Mouse (Mus musculus): ENCODE measurements around the gene Txnrd2. TPM values are rescaled to one million over a fixed set of nuclear protein-coding genes. Genes with fewer than 3 reads are reported as not detected.

Gene Txnrd2
- polyA plus RNA-seq, 1 experiment from 2014 or later = 17.4 TPM

DNA sequence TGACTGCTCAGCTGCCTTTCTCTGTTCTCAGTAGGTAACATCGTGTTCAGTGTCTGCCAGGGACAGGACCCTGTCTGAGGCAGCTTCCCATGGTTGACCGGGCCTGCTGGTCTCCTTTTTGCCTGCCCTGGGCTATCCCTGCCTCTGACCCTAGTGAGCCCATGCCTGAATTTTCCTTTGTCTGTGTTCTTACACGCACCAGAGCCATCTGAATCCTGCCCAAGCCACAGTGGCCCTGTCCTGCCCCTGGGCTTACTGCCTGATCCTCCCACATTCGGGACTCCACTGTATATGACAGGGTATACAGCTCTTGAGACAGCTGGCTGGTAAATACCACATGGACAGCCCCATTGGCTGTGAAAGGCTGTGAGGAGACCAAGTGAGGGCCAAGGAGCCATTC, 16.4 kb upstream of the Txnrd2 start:
- no peaks in the 10 kb centered on the region for H3K4me1 ChIP-seq (replicated peaks; ENCODE audit: control insufficient read depth, insufficient read depth, low read length)
- no peak overlapping the region for H3K4me3 ChIP-seq (ENCODE audit: low read depth, low read length)
- H3K9me3 ChIP-seq (ENCODE audit: control insufficient read depth, low read length) = no peaks in the 10 kb centered on the region
- H3K9ac ChIP-seq (ENCODE audit: low read length) = no peak overlapping the region
- ATAC-seq (replicated peaks; ENCODE audit: low FRiP score, low TSS enrichment, low read depth) = no peak
- DNase-seq (ENCODE audit: low spot score) = no peak
- H3K4me2 ChIP-seq (ENCODE audit: low read length) = no peak overlapping the region
- H3K27ac ChIP-seq (ENCODE audit: low read depth) = no peak overlapping the region
- H3K27me3 ChIP-seq (replicated peaks; ENCODE audit: control insufficient read depth, insufficient read depth, low read length) = no peaks in the 10 kb centered on the region
- H3K36me3 ChIP-seq (ENCODE audit: control insufficient read depth, insufficient read depth, low read length) = peaks cover 55% of the 10 kb centered on the region
- WGBS = 70% methylated on average over 4 of the region's 4 CpGs

GRCm38 (mm10) chr16:18410418-18410817, 15.8 kb upstream of the Txnrd2 start:
- H3K4me2 ChIP-seq (ENCODE audit: low read length) = no peak overlapping the region
- WGBS = 87% methylated on average over 5 of the region's 5 CpGs
- ATAC-seq (replicated peaks; ENCODE audit: low FRiP score, low TSS enrichment, low read depth) (no peak), DNase-seq (ENCODE audit: low spot score) (no peak)
- H3K4me1 ChIP-seq (replicated peaks; ENCODE audit: control insufficient read depth, insufficient read depth, low read length) = no peaks in the 10 kb centered on the region
- no peaks in the 10 kb centered on the region for H3K27me3 ChIP-seq (replicated peaks; ENCODE audit: control insufficient read depth, insufficient read depth, low read length)
- no peak overlapping the region for H3K9ac ChIP-seq (ENCODE audit: low read length)
- H3K9me3 ChIP-seq (ENCODE audit: control insufficient read depth, low read length) = no peaks in the 10 kb centered on the region
- H3K27ac ChIP-seq (ENCODE audit: low read depth) = no peak overlapping the region
- H3K36me3 ChIP-seq (ENCODE audit: control insufficient read depth, insufficient read depth, low read length) = peaks cover 55% of the 10 kb centered on the region
- no peak overlapping the region for H3K4me3 ChIP-seq (ENCODE audit: low read depth, low read length)

- Histone ChIP-seq H3K36me3 (ENCODE audit: control insufficient read depth, insufficient read depth, low read length) (peaks cover 58% of the 10 kb centered on the region), H3K27ac (ENCODE audit: low read depth) (no peak overlapping the region), H3K9ac (ENCODE audit: low read length) (no peak overlapping the region), H3K4me3 (ENCODE audit: low read depth, low read length) (no peak overlapping the region), H3K27me3 (replicated peaks; ENCODE audit: control insufficient read depth, insufficient read depth, low read length) (no peaks in the 10 kb centered on the region), H3K9me3 (ENCODE audit: control insufficient read depth, low read length) (no peaks in the 10 kb centered on the region), H3K4me2 (ENCODE audit: low read length) (no peak overlapping the region), H3K4me1 (replicated peaks; ENCODE audit: control insufficient read depth, insufficient read depth, low read length) (peaks cover 3% of the 10 kb centered on the region)
- DNase-seq (ENCODE audit: low spot score) (no peak), ATAC-seq (replicated peaks; ENCODE audit: low FRiP score, low TSS enrichment, low read depth) (no peak)
- 88% methylated on average over 13 of the region's 13 CpGs for WGBS
Measured at GRCm38 (mm10) chr16:18411026-18411649, 15.0 kb upstream of the Txnrd2 start.

DNA sequence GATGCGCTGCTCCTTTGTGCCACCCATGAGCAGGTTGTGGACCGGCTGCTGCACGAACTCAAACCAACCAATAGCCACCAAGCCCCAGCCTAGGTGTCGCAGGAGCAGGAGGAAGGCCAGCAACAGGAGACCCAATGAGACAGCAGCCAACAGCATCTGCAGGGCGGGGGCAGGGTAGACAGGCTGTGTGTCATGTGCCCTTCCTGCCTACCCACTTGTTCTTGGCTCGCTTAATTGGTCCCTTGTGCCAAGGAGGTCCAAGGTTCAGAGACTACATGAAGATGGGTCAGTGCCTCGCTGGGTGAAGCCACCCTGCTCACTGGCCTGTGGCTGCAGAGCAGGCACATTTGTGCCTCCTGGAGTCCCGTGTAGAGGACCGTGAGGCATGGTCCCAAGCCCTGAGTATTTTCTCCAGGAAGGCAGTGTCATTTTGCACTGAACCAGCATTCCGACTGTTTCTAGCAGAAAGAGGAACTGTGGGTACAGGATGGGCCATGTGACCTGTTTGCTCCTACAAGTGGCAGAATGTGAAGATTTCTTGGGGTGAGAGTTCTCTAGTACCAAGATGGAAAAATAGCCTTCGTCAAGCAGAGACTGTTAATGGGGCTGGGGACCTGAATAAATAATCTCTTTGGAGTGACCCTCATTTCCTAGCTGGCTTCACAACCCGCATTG, 14.2 kb upstream of the Txnrd2 start:
- Histone ChIP-seq H3K9ac (ENCODE audit: low read length) (no peak overlapping the region), H3K4me3 (ENCODE audit: low read depth, low read length) (no peak overlapping the region), H3K4me2 (ENCODE audit: low read length) (no peak overlapping the region), H3K36me3 (ENCODE audit: control insufficient read depth, insufficient read depth, low read length) (peaks cover 52% of the 10 kb centered on the region), H3K27ac (ENCODE audit: low read depth) (no peak overlapping the region), H3K4me1 (replicated peaks; ENCODE audit: control insufficient read depth, insufficient read depth, low read length) (peaks cover 11% of the 10 kb centered on the region), H3K9me3 (ENCODE audit: control insufficient read depth, low read length) (no peaks in the 10 kb centered on the region), H3K27me3 (replicated peaks; ENCODE audit: control insufficient read depth, insufficient read depth, low read length) (no peaks in the 10 kb centered on the region)
- 83% methylated on average over 12 of the region's 12 CpGs for WGBS
- DNase-seq (ENCODE audit: low spot score) = no peak
- ATAC-seq (replicated peaks; ENCODE audit: low FRiP score, low TSS enrichment, low read depth) = no peak

DNA sequence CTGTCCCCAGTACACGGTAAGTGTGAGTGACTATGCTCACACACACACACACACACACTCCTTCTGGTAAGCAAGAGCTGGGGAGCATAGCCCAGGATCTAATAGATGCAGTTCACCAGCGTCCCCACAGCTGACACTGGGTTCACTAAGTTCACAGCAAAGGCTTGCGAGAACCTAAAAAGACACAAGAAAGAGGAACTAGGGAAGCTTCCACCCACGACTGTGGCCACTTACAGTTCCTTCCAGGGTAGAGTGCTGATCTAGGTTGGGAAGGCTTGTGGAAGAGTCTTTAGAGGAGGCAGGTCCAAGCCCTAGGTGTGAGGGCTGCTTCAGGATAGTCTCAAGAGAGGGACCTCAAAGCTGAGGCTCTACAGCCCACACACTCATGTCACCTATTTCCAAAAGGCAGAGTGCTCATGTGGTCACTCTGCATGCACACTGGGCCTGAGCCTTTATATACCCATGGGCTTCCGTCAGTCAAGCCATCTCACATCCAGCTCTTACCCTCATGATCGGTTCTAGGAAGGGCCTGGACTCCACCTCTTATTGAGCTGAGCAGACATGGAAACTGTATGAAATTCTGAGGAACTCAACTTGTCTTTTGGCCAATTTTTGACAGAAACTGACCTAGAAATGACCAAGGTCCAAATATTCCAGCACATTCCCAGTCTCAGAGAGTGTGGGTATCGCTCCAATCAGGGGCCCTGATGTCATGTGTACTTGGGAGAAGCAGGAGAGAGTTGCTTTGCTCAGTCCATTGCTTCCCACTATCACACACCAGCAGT, 13.0 kb upstream of the Txnrd2 start:
- H3K27ac ChIP-seq (ENCODE audit: low read depth) = no peak overlapping the region
- ATAC-seq (replicated peaks; ENCODE audit: low FRiP score, low TSS enrichment, low read depth) = no peak
- H3K4me2 ChIP-seq (ENCODE audit: low read length) = no peak overlapping the region
- H3K9ac ChIP-seq (ENCODE audit: low read length) = no peak overlapping the region
- 85% methylated on average over 7 of the region's 7 CpGs for WGBS
- no peak overlapping the region for H3K4me3 ChIP-seq (ENCODE audit: low read depth, low read length)
- peaks cover 11% of the 10 kb centered on the region for H3K4me1 ChIP-seq (replicated peaks; ENCODE audit: control insufficient read depth, insufficient read depth, low read length)
- H3K9me3 ChIP-seq (ENCODE audit: control insufficient read depth, low read length) = no peaks in the 10 kb centered on the region
- DNase-seq (ENCODE audit: low spot score) = no peak
- H3K27me3 ChIP-seq (replicated peaks; ENCODE audit: control insufficient read depth, insufficient read depth, low read length) = no peaks in the 10 kb centered on the region
- H3K36me3 ChIP-seq (ENCODE audit: control insufficient read depth, insufficient read depth, low read length) = peaks cover 43% of the 10 kb centered on the region

- no peak overlapping the region for H3K4me2 ChIP-seq (ENCODE audit: low read length)
- no peak overlapping the region for H3K4me3 ChIP-seq (ENCODE audit: low read depth, low read length)
Measured at GRCm38 (mm10) chr16:18416094-18416761, 10.0 kb upstream of the Txnrd2 start.

GRCm38 (mm10) chr16:18416837-18417236, 9.3 kb upstream of the Txnrd2 start:
- H3K9ac ChIP-seq (ENCODE audit: low read length) = peak overlapping the region; percentile 10; the same call in 1 of the 2 replicates
- H3K27ac ChIP-seq (ENCODE audit: low read depth) = peak overlapping the region; percentile 51; the same call in 1 of the 2 replicates
- no peak overlapping the region for H3K4me2 ChIP-seq (ENCODE audit: low read length)
- ATAC-seq (replicated peaks; ENCODE audit: low FRiP score, low TSS enrichment, low read depth) = no peak
- DNase-seq (ENCODE audit: low spot score) = no peak
- H3K4me1 ChIP-seq (replicated peaks; ENCODE audit: control insufficient read depth, insufficient read depth, low read length) = peaks cover 11% of the 10 kb centered on the region
- no peaks in the 10 kb centered on the region for H3K9me3 ChIP-seq (ENCODE audit: control insufficient read depth, low read length)
- 76% methylated on average over 3 of the region's 3 CpGs for WGBS
- H3K4me3 ChIP-seq (ENCODE audit: low read depth, low read length) = no peak overlapping the region
- H3K27me3 ChIP-seq (replicated peaks; ENCODE audit: control insufficient read depth, insufficient read depth, low read length) = no peaks in the 10 kb centered on the region
- H3K36me3 ChIP-seq (ENCODE audit: control insufficient read depth, insufficient read depth, low read length) = peaks cover 24% of the 10 kb centered on the region

More at GRCm38 (mm10) chr16:18416094-18416761, 10.0 kb upstream of the Txnrd2 start:
- Histone ChIP-seq H3K36me3 (ENCODE audit: control insufficient read depth, insufficient read depth, low read length) (peaks cover 24% of the 10 kb centered on the region), H3K27me3 (replicated peaks; ENCODE audit: control insufficient read depth, insufficient read depth, low read length) (no peaks in the 10 kb centered on the region), H3K4me1 (replicated peaks; ENCODE audit: control insufficient read depth, insufficient read depth, low read length) (peaks cover 11% of the 10 kb centered on the region), H3K9me3 (ENCODE audit: control insufficient read depth, low read length) (no peaks in the 10 kb centered on the region), H3K9ac (ENCODE audit: low read length) (no peak overlapping the region), H3K27ac (ENCODE audit: low read depth) (peak overlapping the region; percentile 51)
- ATAC-seq (replicated peaks; ENCODE audit: low FRiP score, low TSS enrichment, low read depth) (0 out of 2 replicates have a peak, but pooled peaks have one; percentile 21), DNase-seq (ENCODE audit: low spot score) (no peak)
- 44% methylated on average over 18 of the region's 18 CpGs for WGBS

DNA sequence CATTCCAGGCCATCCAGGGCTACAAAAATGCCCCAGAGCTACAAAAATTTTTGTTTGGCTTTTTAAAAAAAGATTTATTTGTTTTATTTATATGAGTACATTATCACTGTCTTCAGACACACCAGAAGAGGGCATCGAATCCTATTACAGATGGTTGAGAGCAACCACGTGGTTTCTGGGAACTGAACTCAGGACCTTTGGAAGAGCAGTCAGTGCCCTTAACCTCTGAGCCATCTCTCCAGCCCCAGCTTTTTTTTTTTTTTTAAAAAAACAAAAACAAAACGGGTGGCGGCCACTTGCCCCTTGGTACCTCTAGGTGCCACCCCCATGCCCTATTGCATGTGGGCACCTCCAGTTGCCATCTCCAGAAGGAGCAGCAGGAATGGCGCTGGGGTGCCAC, 8.7 kb upstream of the Txnrd2 start:
- no peak for ATAC-seq (replicated peaks; ENCODE audit: low FRiP score, low TSS enrichment, low read depth)
- Histone ChIP-seq H3K4me2 (ENCODE audit: low read length) (no peak overlapping the region), H3K27me3 (replicated peaks; ENCODE audit: control insufficient read depth, insufficient read depth, low read length) (no peaks in the 10 kb centered on the region), H3K36me3 (ENCODE audit: control insufficient read depth, insufficient read depth, low read length) (peaks cover 27% of the 10 kb centered on the region), H3K4me1 (replicated peaks; ENCODE audit: control insufficient read depth, insufficient read depth, low read length) (peaks cover 11% of the 10 kb centered on the region), H3K4me3 (ENCODE audit: low read depth, low read length) (no peak overlapping the region), H3K9me3 (ENCODE audit: control insufficient read depth, low read length) (no peaks in the 10 kb centered on the region), H3K27ac (ENCODE audit: low read depth) (no peak overlapping the region), H3K9ac (ENCODE audit: low read length) (no peak overlapping the region)
- DNase-seq (ENCODE audit: low spot score) = no peak
- 89% methylated on average over 5 of the region's 5 CpGs for WGBS

Data from intestine, embryonic 14.5 days (tissue).